Mouse (Mus musculus) common myeloid progenitor, adult 5-6 weeks (primary cell): ENCODE data around the gene Nap1l2. TPM values are rescaled to one million over a fixed set of nuclear protein-coding genes. Genes with fewer than 3 reads are reported as not detected.
A peak's percentile ranks its signal among the peaks of the same experiment; 100 is the strongest.

Experiments used
- ATAC-seq: replicated peaks from 2 replicates; pipeline ENCODE4 v1.8.0; 2016; ENCODE audit warnings: low read depth, mild to moderate bottlenecking, moderate TSS enrichment, inconsistent platforms; ENCODE audit not compliant: poor library complexity, severe bottlenecking
- total RNA-seq: library from RNA; stranded (forward); fragments of 200-1000, 187-1606 nt; gene quantifications from 2 replicates; pipeline ENCODE4 v1.2.3, GENCODE M21; 2017

Gene Nap1l2
- not detected in 2 replicates for total RNA-seq

GRCm38 (mm10) chrX:103186431-103186786 lies at the start of gene Nap1l2:
Gene Nap1l2, minus strand, starts transcription at chrX:103186640.
- ATAC-seq = peak; percentile 98

GRCm38 (mm10) chrX:103215251-103215650 lies 28.8 kb upstream of the Nap1l2 start:
- ATAC-seq = no peak

- no peak for ATAC-seq
Measured at GRCm38 (mm10) chrX:103186829-103187228, 389 bp upstream of the Nap1l2 start.

DNA sequence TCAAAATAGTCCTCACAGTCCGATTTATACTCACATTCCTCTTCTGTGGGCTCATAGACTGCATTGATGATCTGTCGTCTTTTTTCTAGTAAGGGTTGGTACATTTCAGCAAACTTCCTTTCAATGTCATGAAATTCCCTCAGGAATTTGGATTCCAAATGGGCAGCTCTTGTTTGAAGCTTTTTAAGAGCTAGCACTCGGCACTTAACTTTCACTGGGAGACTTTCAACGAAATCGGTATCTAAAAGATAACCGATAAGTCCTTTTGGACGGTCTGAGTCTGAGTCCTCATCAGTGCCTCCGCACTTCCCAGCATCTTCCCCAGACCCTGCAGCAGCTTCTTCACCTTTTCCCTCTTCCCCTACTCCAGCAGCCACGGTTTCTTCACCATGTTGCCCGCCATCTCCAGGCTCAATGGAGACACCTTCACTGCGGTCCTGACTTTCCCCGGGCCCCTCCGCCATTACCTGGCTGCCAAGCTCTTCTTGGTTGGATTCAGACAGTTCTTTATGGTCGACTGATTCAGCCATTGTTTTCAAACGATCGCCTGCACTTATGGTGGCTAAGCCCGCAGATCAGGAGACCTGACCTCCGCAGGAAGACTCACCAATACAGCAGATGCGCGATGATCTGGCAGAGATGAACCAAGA lies 534 bp downstream of the Nap1l2 start:
- 0 out of 2 replicates have a peak, but pooled peaks have one; percentile 3 for ATAC-seq

DNA sequence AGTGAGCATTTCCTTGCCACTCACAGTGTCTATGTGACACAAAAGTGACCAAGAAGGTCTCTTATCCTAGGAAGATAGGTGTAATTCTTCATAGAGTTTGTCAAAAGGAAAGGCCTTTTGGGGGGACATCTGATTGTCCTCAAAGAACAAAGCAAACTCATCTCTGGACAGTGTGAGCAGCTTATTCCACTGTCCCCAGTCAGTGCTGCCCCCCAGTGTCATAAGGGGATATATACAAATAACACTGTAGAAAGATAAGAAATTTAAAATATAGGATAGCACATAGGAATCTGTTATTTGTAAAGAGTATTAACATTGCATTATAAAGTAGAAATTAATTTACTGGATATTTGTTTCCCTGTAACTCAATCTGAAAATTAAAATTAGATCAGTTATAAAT lies 2.9 kb downstream of the Nap1l2 start:
- no peak for ATAC-seq

- peak; percentile 84 for ATAC-seq
Measured at GRCm38 (mm10) chrX:103179771-103180558, 6.5 kb downstream of the Nap1l2 start.

GRCm38 (mm10) chrX:103164948-103165605 lies 21.4 kb downstream of the Nap1l2 start:
- peak; percentile 63 for ATAC-seq

- ATAC-seq = no peak
Measured at GRCm38 (mm10) chrX:103156134-103156533, 30.3 kb downstream of the Nap1l2 start.

GRCm38 (mm10) chrX:103138549-103138948 lies 47.9 kb downstream of the Nap1l2 start:
- no peak for ATAC-seq

Other genes with a start within 250 kb of the Nap1l2 start
- not detected in 2 replicates for gene Cdx4, start 134.8 kb upstream of the Nap1l2 start, total RNA-seq
- 0.10 and 0.32 TPM in 2 replicates for gene Chic1, start 169.8 kb upstream of the Nap1l2 start, total RNA-seq
- gene Tsx, start 227.8 kb upstream of the Nap1l2 start, total RNA-seq = not detected in 2 replicates
- not detected in 2 replicates for gene Gm26992, start 235.4 kb upstream of the Nap1l2 start, total RNA-seq